Mouse (Mus musculus) erythroblast, embryonic 14.5 days (primary cell): Measurements from ENCODE around the gene Rbm17.

Experiments
- GATA1 ChIP-seq: IDR thresholded peaks from 2 replicates; pipeline ENCODE4 v1.6.1; 2012; ENCODE audit warnings: low read length, inconsistent platforms, mixed read lengths
- TAL1 ChIP-seq: IDR thresholded peaks from 3 replicates; pipeline ENCODE4 v1.6.1; 2012; ENCODE audit warnings: low read length, inconsistent platforms, mixed read lengths

GRCm38 (mm10) chr2:11596690-11597089, 7.3 kb downstream of the Rbm17 start:
- TF ChIP-seq GATA1: no peak
- no peak for TF ChIP-seq TAL1
